Mouse (Mus musculus) neural tube, embryonic 11.5 days (tissue): ENCODE data around the gene Cand2. TPM values are rescaled to one million over a fixed set of nuclear protein-coding genes. Genes with fewer than 3 reads are reported as not detected.
A peak's percentile ranks its signal among the peaks of the same experiment; 100 is the strongest.

Source experiments
- ATAC-seq: fragments of 200-750 bp; cut with Nextera tagmentation; 2 replicates; pipeline ENCODE4 v1.8.0; 2017; ENCODE audit warnings: moderate number of reproducible peaks, mild to moderate bottlenecking, moderate TSS enrichment, moderate library complexity; ENCODE audit not compliant: insufficient read depth, low FRiP score, low TSS enrichment
- DNase-seq: peaks from one replicate; pipeline ENCODE4 v3.0.0-alpha.2; 2015; ENCODE audit warnings: low spot score
- H3K27ac ChIP-seq: fragments of 300-500 bp; sonication (generic); 2 replicates; pipeline ENCODE4 v1.5.1; 2014; ENCODE audit warnings: low read depth, mild to moderate bottlenecking, low read length
- H3K27me3 ChIP-seq: fragments of 300-500 bp; sonication (generic); 2 replicates; pipeline ENCODE4 v1.6.1; 2014; ENCODE audit warnings: mild to moderate bottlenecking, low read length, mixed read lengths; ENCODE audit not compliant: control insufficient read depth, insufficient read depth
- H3K36me3 ChIP-seq: fragments of 300-500 bp; sonication (generic); 2 replicates; pipeline ENCODE4 v1.6.1; 2014; ENCODE audit warnings: mild to moderate bottlenecking, low read length, moderate library complexity, mixed read lengths; ENCODE audit not compliant: control insufficient read depth, insufficient read depth
- H3K4me1 ChIP-seq: fragments of 300-500 bp; sonication (generic); 2 replicates; pipeline ENCODE4 v1.6.1; 2014; ENCODE audit warnings: low read length, mixed read lengths; ENCODE audit not compliant: control insufficient read depth, insufficient read depth
- H3K4me2 ChIP-seq: fragments of 300-500 bp; sonication (generic); 2 replicates; pipeline ENCODE4 v1.6.1; 2014; ENCODE audit warnings: low read depth, mild to moderate bottlenecking, moderate library complexity
- H3K4me3 ChIP-seq: fragments of 300-500 bp; sonication (generic); 2 replicates; pipeline ENCODE4 v1.5.1; 2014; ENCODE audit warnings: low read depth, low read length
- H3K9ac ChIP-seq: fragments of 300-500 bp; sonication (generic); 2 replicates; pipeline ENCODE4 v1.6.1; 2014; ENCODE audit warnings: mild to moderate bottlenecking, low read length
- H3K9me3 ChIP-seq: fragments of 300-500 bp; sonication (generic); 2 replicates; pipeline ENCODE4 v1.6.1; 2016; ENCODE audit warnings: low read length; ENCODE audit not compliant: control insufficient read depth
- WGBS: fragments of 180-500 bp; shearing (Covaris S2); extraction: QIAGEN DNeasy Blood & Tissue Kit; methylation state at CpG from one replicate; pipeline ENCODE4 v1.1.7; 2014; 5-methylcytosine and 5-hydroxymethylcytosine counted together
- polyA plus RNA-seq: library from polyadenylated mRNA; unstranded; fragments of >200 nt; fragmentation: Nextera tagmentation; extraction: Ambion mirVana; gene quantifications from 2 replicates; pipeline ENCODE4 v1.2.1, GENCODE M21; 2014

The Cand2 gene
- polyA plus RNA-seq, 1 experiment from 2014 or later = 37.7 TPM

DNA sequence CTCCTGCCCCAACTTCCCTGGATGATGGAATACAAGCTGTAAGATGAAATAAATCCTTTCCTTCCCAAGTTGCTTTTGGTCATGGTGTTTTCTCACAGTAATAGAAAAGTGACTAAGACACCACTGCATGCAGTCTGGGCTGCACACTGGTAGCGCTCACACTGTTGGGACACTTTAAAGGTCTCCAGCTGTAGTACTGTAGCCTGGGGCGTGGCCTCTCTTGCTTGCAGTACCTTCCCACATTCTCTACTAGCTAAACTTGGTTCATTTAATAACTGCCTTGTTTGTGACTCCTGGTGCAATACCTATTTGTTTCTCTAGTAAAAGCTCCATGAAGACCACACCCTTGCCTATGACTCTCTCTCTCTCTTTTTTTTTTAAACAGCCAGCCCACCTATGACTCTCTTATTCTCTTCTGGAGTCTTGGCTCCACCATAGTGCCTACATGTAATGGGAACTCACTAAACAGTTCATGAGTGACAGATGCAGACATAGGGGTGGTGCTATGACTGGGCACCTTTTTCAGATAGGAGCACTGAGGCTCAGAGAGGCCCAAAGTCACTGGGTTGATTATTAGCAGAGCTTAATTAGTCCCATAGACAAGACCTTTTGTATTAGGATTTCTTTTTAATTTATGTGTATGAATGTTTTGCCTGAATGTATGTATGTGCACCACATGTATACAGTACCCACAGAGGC is 58.0 kb downstream of the Cand2 start:
- Histone ChIP-seq H3K27ac (no peak overlapping the region), H3K27me3 (no peaks in the 10 kb centered on the region), H3K9me3 (no peaks in the 10 kb centered on the region), H3K4me3 (no peak overlapping the region), H3K4me1 (no peaks in the 10 kb centered on the region), H3K36me3 (no peaks in the 10 kb centered on the region), H3K9ac (no peak overlapping the region), H3K4me2 (no peak overlapping the region)
- ATAC-seq = no peak
- 92% methylated on average over 2 of the region's 2 CpGs for WGBS
- DNase-seq = no peak

DNA sequence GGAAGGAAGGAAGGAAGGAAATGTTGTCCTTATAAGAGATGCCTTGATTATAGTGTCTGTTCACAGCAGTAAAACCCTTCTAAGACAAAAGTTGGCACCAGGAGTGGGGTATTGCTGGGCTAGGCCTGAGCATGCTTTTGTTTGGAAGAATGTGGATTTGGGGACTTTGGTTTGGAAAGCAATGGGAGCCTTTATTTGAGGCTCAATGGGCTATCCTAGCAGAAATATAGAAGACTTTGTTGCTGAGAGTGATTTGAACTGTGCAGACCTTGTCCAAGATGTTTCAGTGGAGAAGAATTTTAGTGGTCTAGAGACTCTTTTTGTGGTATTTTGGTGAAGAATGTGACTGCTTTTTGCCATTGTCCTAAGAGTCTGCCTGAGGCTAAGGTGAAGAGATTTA is 59.5 kb downstream of the Cand2 start:
- DNase-seq (no peak), ATAC-seq (no peak)
- no peak overlapping the region for H3K4me2 ChIP-seq
- no peak overlapping the region for H3K9ac ChIP-seq
- no peaks in the 10 kb centered on the region for H3K9me3 ChIP-seq
- H3K4me3 ChIP-seq = no peak overlapping the region
- no peaks in the 10 kb centered on the region for H3K27me3 ChIP-seq
- H3K36me3 ChIP-seq = no peaks in the 10 kb centered on the region
- H3K4me1 ChIP-seq = 0 out of 2 replicates have a peak, but pooled peaks cover 3% of the 10 kb centered on the region
- no peak overlapping the region for H3K27ac ChIP-seq

DNA sequence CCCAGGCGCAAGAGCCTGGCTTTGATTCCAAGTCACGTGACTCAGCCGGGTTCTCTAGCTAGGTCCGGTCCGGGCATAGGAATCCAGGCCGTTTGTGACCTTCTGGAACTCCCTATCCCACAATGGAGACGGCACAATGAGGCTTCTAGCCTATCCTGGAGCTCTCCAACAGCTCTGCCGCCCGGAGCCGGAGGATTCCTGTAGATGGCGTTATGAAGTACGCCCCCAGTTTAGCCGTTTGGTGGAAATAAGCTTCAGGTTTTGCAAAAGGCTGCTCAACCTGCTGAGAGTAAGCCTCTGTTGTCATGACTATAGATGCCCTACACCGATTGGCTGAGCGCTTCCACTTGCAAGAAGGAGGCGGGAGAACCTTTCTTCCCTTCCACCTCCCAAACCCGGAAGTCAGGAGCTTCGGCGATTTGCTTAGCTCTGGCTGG is 63.8 kb downstream of the Cand2 start, which contains the start of gene Efcab12:
Efcab12 (minus strand) TSS at position 252 of the 437 bp plus-strand sequence.
- peak; percentile 67 for DNase-seq
- Histone ChIP-seq H3K4me1 (0 out of 2 replicates have a peak, but pooled peaks cover 3% of the 10 kb centered on the region), H3K4me3 (peak within 1 kb of the TSS; percentile 31), H3K9ac (peak within 1 kb of the TSS; percentile 53), H3K27ac (no peak within 1 kb of the TSS), H3K27me3 (no peaks in the 10 kb centered on the region), H3K36me3 (no peaks in the 10 kb centered on the region), H3K9me3 (no peaks in the 10 kb centered on the region), H3K4me2 (peak within 1 kb of the TSS; percentile 52)
- 2% methylated on average over 19 of the region's 19 CpGs for WGBS
- ATAC-seq = peak; percentile 86

DNA sequence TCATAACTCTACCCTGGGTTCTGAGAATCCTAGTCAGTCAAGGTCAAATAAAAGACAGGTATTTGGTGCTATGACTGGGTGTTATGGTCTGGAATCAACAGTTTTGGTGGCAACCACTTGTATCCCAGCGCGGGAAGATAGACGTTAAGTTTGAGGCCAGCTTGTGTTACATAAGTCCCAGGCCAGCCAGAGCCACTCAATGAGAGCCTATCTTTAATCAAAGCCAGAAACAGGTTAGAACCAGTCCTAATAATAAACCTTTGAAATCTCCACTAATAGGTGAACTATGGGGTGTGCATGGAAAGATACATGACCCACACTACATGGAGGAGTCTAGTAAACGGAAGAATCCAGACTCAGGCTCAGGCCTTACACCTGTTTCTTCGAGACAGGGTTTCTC is 64.4 kb downstream of the Cand2 start:
- WGBS = 70% methylated on average over 5 of the region's 5 CpGs
- H3K9me3 ChIP-seq = no peaks in the 10 kb centered on the region
- 0 out of 2 replicates have a peak, but pooled peaks cover 2% of the 10 kb centered on the region for H3K36me3 ChIP-seq
- H3K4me1 ChIP-seq = 0 out of 2 replicates have a peak, but pooled peaks cover 3% of the 10 kb centered on the region
- no peaks in the 10 kb centered on the region for H3K27me3 ChIP-seq
- H3K4me2 ChIP-seq = peak overlapping the region; percentile 52
- no peak overlapping the region for H3K9ac ChIP-seq
- no peak for DNase-seq
- no peak; the same call in 1 of the 2 replicates for ATAC-seq
- no peak overlapping the region for H3K4me3 ChIP-seq
- no peak overlapping the region for H3K27ac ChIP-seq

DNA sequence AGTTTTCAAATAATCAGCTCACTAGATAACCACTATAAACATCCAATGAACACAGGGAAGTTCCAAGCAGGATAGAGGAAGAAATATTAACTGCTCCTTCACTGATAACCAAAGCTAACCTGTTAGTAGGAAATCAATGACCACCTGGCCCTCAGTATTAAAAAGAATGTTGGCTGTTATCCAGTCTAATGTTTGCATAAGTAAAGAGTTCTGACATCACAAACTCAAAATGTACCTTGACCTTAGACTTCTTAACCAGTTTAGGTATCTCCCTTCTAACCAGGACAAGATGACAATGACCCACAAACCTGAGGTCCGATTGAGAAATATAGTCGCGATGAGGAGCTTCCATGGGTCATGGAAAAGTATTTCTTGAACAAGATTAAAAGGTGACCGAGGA is 70.7 kb downstream of the Cand2 start:
- Histone ChIP-seq H3K9ac (no peak overlapping the region), H3K9me3 (no peaks in the 10 kb centered on the region), H3K36me3 (peaks cover 5% of the 10 kb centered on the region), H3K4me3 (no peak overlapping the region), H3K27ac (no peak overlapping the region), H3K4me1 (no peaks in the 10 kb centered on the region), H3K27me3 (no peaks in the 10 kb centered on the region), H3K4me2 (no peak overlapping the region)
- ATAC-seq (no peak), DNase-seq (no peak)
- WGBS = 92% methylated on average over 4 of the region's 4 CpGs

DNA sequence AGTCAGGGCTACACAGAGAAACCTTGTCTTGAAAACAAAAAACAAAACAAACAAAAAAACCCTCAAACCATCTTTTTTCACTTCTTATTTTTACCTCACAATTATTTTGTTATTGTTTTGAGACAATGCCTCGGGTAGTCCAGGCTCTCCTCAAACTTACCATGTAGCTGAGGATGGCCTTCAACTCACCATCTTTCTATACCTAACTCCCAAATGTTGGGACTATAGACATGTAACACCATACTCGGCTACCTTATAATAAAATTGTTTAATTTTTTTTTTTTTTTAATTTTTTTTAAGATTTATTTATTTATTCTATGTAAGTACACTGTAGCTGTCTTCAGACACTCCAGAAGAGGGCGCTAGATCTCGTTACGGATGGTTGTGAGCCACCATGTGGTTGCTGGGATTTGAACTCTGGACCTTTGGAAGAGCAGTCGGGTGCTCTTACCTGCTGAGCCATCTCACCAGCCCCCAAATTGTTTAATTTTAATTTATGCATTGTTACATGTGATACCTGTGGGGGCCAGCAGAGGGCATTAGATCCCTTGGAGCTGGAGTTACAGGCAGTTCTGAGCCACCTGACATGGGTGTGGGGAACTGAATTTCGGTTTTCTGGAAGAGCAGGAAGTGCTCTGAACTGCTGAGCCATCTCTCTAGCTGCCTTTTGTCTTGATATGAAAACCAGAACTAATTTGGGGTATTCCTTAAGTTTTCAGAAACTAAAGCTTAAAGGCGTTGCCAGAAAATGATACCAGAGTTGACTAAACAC is 72.5 kb downstream of the Cand2 start:
- ATAC-seq (no peak), DNase-seq (peak; percentile 63)
- Histone ChIP-seq H3K4me3 (no peak overlapping the region), H3K4me1 (no peaks in the 10 kb centered on the region), H3K4me2 (no peak overlapping the region), H3K36me3 (peaks cover 5% of the 10 kb centered on the region), H3K9me3 (no peaks in the 10 kb centered on the region), H3K9ac (no peak overlapping the region), H3K27ac (no peak overlapping the region), H3K27me3 (no peaks in the 10 kb centered on the region)
- 79% methylated on average over 5 of the region's 8 CpGs for whole genome bisulfite sequencing

DNA sequence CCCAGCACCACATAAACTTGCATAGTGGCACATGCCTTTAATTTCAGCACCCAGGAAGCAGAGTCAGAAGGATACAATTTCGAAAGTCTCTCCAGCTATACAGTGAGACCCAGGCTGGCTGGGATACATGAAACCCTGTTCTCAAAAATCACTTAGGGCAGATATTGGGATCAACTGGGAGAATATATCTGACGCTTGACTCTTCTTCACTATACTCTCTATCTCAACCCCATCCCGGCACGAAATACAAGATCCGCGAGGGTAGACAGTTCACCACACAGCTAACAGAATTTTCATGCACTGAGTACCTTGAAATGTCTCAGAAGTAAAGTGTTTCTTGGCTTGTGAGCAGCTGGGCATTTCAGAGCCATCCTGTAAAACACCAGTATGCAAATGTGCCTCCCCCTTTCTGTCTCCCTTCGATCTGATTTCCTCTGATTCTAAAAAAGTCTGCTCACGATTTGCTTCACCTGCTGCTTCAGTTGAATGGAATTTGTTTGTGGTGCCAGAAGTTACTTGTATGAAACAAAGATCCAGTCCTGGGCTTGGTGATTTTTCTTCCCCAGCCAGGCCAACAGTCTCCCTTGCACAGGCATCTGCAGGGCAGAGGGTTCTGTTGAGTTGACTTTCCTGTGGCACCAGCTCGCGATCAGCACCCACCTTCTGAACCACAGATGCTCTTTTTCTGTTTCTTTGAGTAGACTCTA is 74.4 kb downstream of the Cand2 start:
- H3K27me3 ChIP-seq = no peaks in the 10 kb centered on the region
- peaks cover 4% of the 10 kb centered on the region for H3K36me3 ChIP-seq
- peaks cover 3% of the 10 kb centered on the region; the same call in 1 of the 2 replicates for H3K4me1 ChIP-seq
- ATAC-seq (no peak), DNase-seq (no peak)
- no peak overlapping the region for H3K4me3 ChIP-seq
- WGBS = 97% methylated on average over 10 of the region's 10 CpGs
- no peak overlapping the region for H3K27ac ChIP-seq
- H3K9ac ChIP-seq = no peak overlapping the region
- no peak overlapping the region for H3K4me2 ChIP-seq
- H3K9me3 ChIP-seq = no peaks in the 10 kb centered on the region

DNA sequence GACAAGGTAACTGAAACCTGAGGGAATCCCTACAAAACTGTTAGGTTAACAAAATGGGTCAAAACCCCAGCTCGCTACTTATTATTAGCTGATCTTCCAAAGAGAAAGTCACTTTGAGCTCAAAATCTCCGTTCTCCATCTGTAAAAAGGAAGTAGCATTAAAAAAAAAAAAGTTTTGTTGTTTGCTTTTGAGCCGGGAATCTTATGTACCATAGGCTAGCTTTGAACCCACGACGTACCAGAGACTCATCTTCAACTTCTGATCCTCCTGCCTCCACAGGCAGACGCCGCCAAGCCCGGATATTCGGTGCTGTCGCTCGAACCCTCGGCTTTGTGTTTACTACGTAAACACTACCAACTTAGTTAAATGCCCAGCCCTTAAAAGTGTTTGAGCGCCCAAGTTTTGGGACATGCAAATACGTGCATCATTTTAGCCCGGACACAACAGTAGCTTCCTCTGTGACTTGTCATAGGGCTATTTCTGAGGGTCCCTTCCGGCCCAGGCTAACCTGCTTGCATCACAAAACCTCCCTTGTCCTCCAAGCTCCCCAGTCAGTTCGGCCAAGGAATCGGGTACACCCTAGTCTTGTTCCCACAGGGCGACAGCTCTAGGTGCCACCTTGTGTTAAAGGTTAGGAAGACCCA is 78.2 kb downstream of the Cand2 start:
- peak overlapping the region; percentile 55 for H3K4me3 ChIP-seq
- H3K9ac ChIP-seq = peak overlapping the region; percentile 69
- H3K9me3 ChIP-seq = no peaks in the 10 kb centered on the region
- 6% methylated on average over 20 of the region's 20 CpGs for WGBS
- peak overlapping the region; percentile 69 for H3K4me2 ChIP-seq
- no peaks in the 10 kb centered on the region for H3K27me3 ChIP-seq
- H3K36me3 ChIP-seq = peaks cover 3% of the 10 kb centered on the region
- ATAC-seq (no peak), DNase-seq (no peak)
- H3K4me1 ChIP-seq = peaks cover 3% of the 10 kb centered on the region; the same call in 1 of the 2 replicates
- peak overlapping the region; percentile 74 for H3K27ac ChIP-seq
